Mouse (Mus musculus): ENCODE results near the gene Rgs9bp. TPM values are rescaled to one million over a fixed set of nuclear protein-coding genes. Genes with fewer than 3 reads are reported as not detected.
"Not testable (repeated sequence)": the region's sequence is repeated elsewhere in the genome, so short reads cannot be mapped to it uniquely, and the experiment has no call there.

Gene Rgs9bp
- total and polyA plus RNA-seq, 2 experiments from 2014 or later: 0.11 TPM; not detected in 1

GRCm38 (mm10) chr7:35579849-35580248 is 5.5 kb downstream of the Rgs9bp start:
- H3K27ac ChIP-seq (ENCODE audit: low read depth, low read length): no peak overlapping the region
- no peak for ATAC-seq (ENCODE audit: low FRiP score)
- TF ChIP-seq CTCF (IDR thresholded peaks at IDR 0.05): peak; percentile 66
- H3K36me3 ChIP-seq (ENCODE audit: insufficient read depth, low read length): no peaks in the 10 kb centered on the region
- no peak overlapping the region for H3K4me3 ChIP-seq (ENCODE audit: low read depth, low read length)
- no peaks in the 10 kb centered on the region for H3K4me1 ChIP-seq (ENCODE audit: insufficient read depth, low read length)
- H3K9me3 ChIP-seq (ENCODE audit: low read length): no peaks in the 10 kb centered on the region
- WGBS: 31% methylated on average over 4 of the region's 4 CpGs
- no peak overlapping the region for H3K4me2 ChIP-seq (ENCODE audit: low read depth, low read length, poor library complexity, severe bottlenecking)
- H3K27me3 ChIP-seq (ENCODE audit: insufficient read depth, low read length): peaks cover 28% of the 10 kb centered on the region
- DNase-seq (ENCODE audit: low spot score): peak; percentile 32
- H3K9ac ChIP-seq (replicated peaks; ENCODE audit: low read length, poor library complexity, severe bottlenecking): no peak overlapping the region

DNA sequence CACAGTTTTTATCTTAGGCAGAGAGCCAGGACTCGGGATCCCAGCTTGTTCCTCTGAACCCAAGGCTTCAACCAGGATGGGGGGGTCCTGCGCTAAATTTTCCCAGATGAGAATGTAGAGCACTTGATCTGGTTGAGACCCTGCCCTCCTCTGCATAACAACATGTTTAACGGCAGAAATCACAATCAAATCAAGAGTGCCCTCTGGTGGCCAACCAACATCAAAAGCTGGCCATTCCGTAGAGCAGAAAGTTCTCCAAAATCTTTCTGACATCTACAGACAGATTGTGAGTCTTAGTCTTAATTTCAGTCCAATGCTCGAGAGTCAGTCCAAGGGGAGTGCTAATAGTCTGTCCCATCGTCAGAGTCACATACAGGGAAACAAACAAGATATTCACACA is 14.5 kb downstream of the Rgs9bp start:
- TF ChIP-seq CTCF (IDR thresholded peaks at IDR 0.05): peak; percentile 48
- ATAC-seq (ENCODE audit: low FRiP score); DNase-seq (ENCODE audit: low spot score); H3K36me3 ChIP-seq (ENCODE audit: insufficient read depth, low read length); H3K4me1 ChIP-seq (ENCODE audit: insufficient read depth, low read length); H3K4me2 ChIP-seq (ENCODE audit: low read depth, low read length, poor library complexity, severe bottlenecking); H3K9ac ChIP-seq (replicated peaks; ENCODE audit: low read length, poor library complexity, severe bottlenecking); H3K4me3 ChIP-seq (ENCODE audit: low read depth, low read length); H3K27me3 ChIP-seq (ENCODE audit: insufficient read depth, low read length); H3K9me3 ChIP-seq (ENCODE audit: low read length); H3K27ac ChIP-seq (ENCODE audit: low read depth, low read length): not testable (repeated sequence)
- 18% methylated on average over 6 of the region's 6 CpGs for WGBS

GRCm38 (mm10) chr7:35569724-35570123 is 15.7 kb downstream of the Rgs9bp start:
- not testable (repeated sequence) for H3K27me3 ChIP-seq (ENCODE audit: insufficient read depth, low read length); H3K27ac ChIP-seq (ENCODE audit: low read depth, low read length); H3K36me3 ChIP-seq (ENCODE audit: insufficient read depth, low read length); H3K4me2 ChIP-seq (ENCODE audit: low read depth, low read length, poor library complexity, severe bottlenecking); H3K4me3 ChIP-seq (ENCODE audit: low read depth, low read length); H3K4me1 ChIP-seq (ENCODE audit: insufficient read depth, low read length); DNase-seq (ENCODE audit: low spot score); H3K9ac ChIP-seq (replicated peaks; ENCODE audit: low read length, poor library complexity, severe bottlenecking); ATAC-seq (ENCODE audit: low FRiP score); H3K9me3 ChIP-seq (ENCODE audit: low read length)
- WGBS: 90% methylated on average over 4 of the region's 4 CpGs

GRCm38 (mm10) chr7:35565965-35566364 is 19.4 kb downstream of the Rgs9bp start:
- WGBS: 82% methylated on average over 13 of the region's 13 CpGs
- not testable (repeated sequence) for H3K9ac ChIP-seq (replicated peaks; ENCODE audit: low read length, poor library complexity, severe bottlenecking); H3K4me2 ChIP-seq (ENCODE audit: low read depth, low read length, poor library complexity, severe bottlenecking); DNase-seq (ENCODE audit: low spot score); ATAC-seq (ENCODE audit: low FRiP score); H3K4me3 ChIP-seq (ENCODE audit: low read depth, low read length); H3K27me3 ChIP-seq (ENCODE audit: insufficient read depth, low read length); H3K4me1 ChIP-seq (ENCODE audit: insufficient read depth, low read length); H3K9me3 ChIP-seq (ENCODE audit: low read length); H3K27ac ChIP-seq (ENCODE audit: low read depth, low read length); H3K36me3 ChIP-seq (ENCODE audit: insufficient read depth, low read length)

GRCm38 (mm10) chr7:35564872-35565271 is 20.5 kb downstream of the Rgs9bp start:
- not testable (repeated sequence) for H3K4me1 ChIP-seq (ENCODE audit: insufficient read depth, low read length); H3K9ac ChIP-seq (replicated peaks; ENCODE audit: low read length, poor library complexity, severe bottlenecking); H3K36me3 ChIP-seq (ENCODE audit: insufficient read depth, low read length); H3K9me3 ChIP-seq (ENCODE audit: low read length); H3K4me2 ChIP-seq (ENCODE audit: low read depth, low read length, poor library complexity, severe bottlenecking); ATAC-seq (ENCODE audit: low FRiP score); DNase-seq (ENCODE audit: low spot score); H3K27me3 ChIP-seq (ENCODE audit: insufficient read depth, low read length); H3K4me3 ChIP-seq (ENCODE audit: low read depth, low read length); H3K27ac ChIP-seq (ENCODE audit: low read depth, low read length)
- 86% methylated on average over 10 of the region's 10 CpGs for WGBS

GRCm38 (mm10) chr7:35564067-35564865 is 21.1 kb downstream of the Rgs9bp start:
- no peaks in the 10 kb centered on the region for H3K36me3 ChIP-seq (ENCODE audit: insufficient read depth, low read length)
- TF ChIP-seq CTCF (IDR thresholded peaks at IDR 0.05): no peak
- DNase-seq (ENCODE audit: low spot score): no peak
- no peak overlapping the region for H3K4me3 ChIP-seq (ENCODE audit: low read depth, low read length)
- H3K9me3 ChIP-seq (ENCODE audit: low read length): no peaks in the 10 kb centered on the region
- H3K4me1 ChIP-seq (ENCODE audit: insufficient read depth, low read length): no peaks in the 10 kb centered on the region
- no peak overlapping the region for H3K27ac ChIP-seq (ENCODE audit: low read depth, low read length)
- ATAC-seq (ENCODE audit: low FRiP score): no peak
- no peak overlapping the region for H3K9ac ChIP-seq (replicated peaks; ENCODE audit: low read length, poor library complexity, severe bottlenecking)
- no peaks in the 10 kb centered on the region for H3K27me3 ChIP-seq (ENCODE audit: insufficient read depth, low read length)
- H3K4me2 ChIP-seq (ENCODE audit: low read depth, low read length, poor library complexity, severe bottlenecking): no peak overlapping the region
- 87% methylated on average over 2 of the region's 2 CpGs for WGBS
